Mouse (Mus musculus) kidney, adult 9 months (tissue): Measurements from ENCODE around the gene Gm17359.
"Not testable (repeated sequence)": the region's sequence is repeated elsewhere in the genome, so short reads cannot be mapped to it uniquely, and the experiment has no call there.

ENCODE experiments used
- DNase-seq: peaks from one replicate; pipeline ENCODE4 v3.0.0; 2022

Gm17359 gene

DNA sequence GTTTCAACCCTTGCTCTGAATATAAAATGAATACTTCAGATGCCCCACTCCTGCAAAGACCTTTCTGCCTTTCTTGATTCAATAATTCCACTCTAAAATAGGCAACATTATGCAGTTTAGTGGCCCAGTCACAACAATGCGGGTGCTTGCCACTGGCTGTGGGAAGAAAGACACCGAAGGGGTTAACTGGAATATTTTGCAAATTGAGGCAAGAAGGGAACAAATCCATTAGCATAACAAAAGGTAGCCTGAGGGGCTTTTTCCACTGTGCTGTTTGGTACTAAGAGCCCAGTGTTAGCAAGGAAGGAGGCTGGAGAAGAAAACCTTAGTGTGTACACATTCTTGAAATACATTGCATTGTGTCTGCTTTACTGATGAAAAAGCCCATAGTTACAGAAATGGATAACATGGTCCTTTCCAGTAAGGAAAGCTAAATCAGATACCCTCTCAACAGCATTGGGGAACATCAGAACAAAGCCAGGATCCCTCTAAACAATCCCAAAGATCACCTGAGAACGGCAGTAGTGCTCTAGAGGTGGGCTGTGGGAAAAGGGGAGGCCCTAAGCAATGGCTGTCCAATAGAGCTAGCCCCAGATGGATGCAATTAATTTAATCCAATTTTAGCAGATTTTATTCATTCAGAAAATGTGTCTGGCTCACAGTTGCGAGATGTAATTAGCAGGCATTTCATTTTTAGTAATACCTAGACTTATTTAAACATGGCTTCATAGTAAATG, 80.7 kb downstream of the Gm17359 start:
- no peak for DNase-seq

- DNase-seq, result no peak
Observed at GRCm38 (mm10) chr3:79418921-79419320, 82.5 kb downstream of the Gm17359 start.

GRCm38 (mm10) chr3:79425441-79425840, 89.0 kb downstream of the Gm17359 start:
- no peak for DNase-seq

DNA sequence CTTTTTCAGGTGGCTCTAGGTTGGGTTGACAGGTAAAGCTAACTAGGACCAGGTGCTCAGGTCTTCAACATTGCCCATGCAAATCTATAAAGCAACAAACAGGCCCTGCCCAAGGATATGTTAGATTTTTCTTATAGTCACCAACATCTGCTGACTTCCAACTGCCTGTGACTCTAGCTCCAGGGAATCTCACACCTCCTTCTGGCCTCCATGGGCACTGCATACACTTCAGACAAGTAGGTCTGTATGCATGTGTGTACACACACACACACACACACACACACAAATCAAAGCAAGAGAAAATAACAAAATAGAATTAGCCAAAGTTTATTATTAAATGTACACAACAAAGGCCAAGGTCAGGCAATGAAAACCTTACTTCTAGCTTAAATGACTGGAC, 97.1 kb downstream of the Gm17359 start:
- peak; percentile 56 for DNase-seq

DNA sequence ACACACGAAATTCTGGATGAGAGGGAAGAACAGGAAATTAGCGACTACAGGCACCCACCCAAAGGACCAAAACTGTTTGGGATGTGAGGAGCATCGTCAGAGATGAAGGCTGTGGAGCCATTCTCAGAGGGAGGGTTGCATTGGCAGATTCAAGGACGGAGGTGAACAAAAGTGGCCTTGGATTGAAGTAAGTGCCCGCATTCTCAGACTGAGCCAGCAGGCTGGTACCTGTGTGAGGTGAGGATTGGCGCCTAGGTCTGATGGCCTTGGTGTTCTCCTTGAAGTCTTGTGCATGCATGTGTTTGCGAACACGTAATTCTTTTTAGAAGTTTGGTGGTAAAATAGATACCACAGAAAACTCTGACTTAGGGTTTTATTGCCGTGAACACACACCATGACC, 98.0 kb downstream of the Gm17359 start:
- DNase-seq, result no peak

GRCm38 (mm10) chr3:79434985-79435384, 98.5 kb downstream of the Gm17359 start:
- DNase-seq, result no peak

DNA sequence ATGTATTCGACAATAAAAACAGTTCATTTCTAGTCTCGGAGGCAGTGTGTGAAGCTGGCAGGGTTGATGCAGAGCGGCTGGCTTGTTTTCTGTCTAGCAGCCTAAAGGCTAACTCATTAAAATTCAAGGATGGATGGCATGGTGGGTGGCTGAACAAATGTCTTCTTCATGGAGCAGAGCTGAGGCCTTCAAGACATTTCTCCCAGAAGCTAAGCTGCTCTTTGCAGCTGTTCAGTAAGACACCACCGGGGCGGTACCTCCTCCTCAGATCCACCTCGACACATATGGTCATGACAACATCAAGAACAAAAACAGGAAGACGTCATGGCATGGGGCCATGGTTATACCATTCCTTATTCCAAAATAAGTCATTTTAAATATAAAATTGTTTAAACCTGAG, 99.7 kb downstream of the Gm17359 start:
- DNase-seq, result no peak

DNA sequence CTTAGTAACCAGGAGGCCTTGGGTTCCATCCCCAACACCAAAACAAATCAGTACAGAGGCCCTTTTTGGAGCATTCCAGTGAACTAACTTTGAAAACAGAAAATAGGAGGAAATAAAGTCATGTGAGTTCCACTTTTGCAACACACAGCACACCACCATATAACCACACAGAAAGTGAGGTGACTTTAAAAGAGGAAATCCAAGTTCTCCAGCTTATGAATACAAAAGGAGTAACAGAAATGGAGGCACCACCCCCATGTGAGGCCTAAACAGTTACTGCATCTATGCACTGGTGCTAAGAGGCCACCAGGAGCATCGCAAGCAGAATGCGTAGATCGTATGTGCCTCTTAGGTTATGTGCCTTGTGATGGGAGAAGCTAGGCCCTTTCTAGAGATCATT, 101.8 kb downstream of the Gm17359 start:
- no peak for DNase-seq

- peak; percentile 76 for DNase-seq
Observed at GRCm38 (mm10) chr3:79440976-79441491, 104.6 kb downstream of the Gm17359 start.

GRCm38 (mm10) chr3:79443850-79444249, 107.4 kb downstream of the Gm17359 start:
- DNase-seq, result no peak

GRCm38 (mm10) chr3:79445041-79445440, 108.6 kb downstream of the Gm17359 start:
- DNase-seq, result no peak

DNA sequence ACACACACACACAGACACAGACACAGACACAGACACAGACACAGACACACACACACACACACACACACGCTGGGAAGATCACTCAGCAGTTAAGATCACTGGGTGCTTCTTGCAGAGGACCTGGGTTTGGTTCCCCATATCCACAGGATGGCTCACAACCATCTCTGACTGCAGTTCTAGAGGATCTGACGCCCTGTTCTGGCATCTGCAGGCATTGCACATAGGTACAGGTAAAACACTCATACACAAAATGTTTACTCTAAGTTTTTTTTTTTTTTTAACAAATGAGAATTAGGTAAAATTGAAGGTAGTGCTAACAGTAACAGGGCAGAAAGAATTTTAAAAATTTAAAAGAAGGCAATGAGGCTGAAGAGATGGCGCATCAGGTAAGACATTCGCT, 109.7 kb downstream of the Gm17359 start:
- DNase-seq, result no peak

DNA sequence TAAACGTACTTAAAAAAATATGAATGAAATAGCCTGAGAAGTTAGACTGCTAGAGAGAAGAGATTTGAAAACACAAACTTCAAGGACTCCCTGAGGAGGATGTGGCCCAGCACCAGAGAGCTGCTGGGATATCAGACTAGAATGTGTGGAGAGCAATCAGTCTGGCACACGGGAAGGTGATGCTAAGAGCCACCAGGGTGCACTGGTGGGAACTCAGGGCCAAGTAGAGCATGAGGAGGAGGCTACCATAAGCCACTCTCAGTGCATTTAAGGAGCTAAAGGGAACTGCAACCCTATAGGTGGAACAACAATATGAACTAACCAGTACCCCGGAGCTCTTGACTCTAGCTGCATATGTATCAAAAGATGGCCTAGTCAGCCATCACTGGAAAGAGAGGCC, 110.2 kb downstream of the Gm17359 start:
- not testable (repeated sequence) for DNase-seq

GRCm38 (mm10) chr3:79448421-79448820, 112.0 kb downstream of the Gm17359 start:
- no peak for DNase-seq

GRCm38 (mm10) chr3:79449361-79449760, 112.9 kb downstream of the Gm17359 start:
- DNase-seq, result no peak

- no peak for DNase-seq
Observed at GRCm38 (mm10) chr3:79452696-79453263, 116.3 kb downstream of the Gm17359 start.

GRCm38 (mm10) chr3:79455761-79456160, 119.3 kb downstream of the Gm17359 start:
- no peak for DNase-seq

DNA sequence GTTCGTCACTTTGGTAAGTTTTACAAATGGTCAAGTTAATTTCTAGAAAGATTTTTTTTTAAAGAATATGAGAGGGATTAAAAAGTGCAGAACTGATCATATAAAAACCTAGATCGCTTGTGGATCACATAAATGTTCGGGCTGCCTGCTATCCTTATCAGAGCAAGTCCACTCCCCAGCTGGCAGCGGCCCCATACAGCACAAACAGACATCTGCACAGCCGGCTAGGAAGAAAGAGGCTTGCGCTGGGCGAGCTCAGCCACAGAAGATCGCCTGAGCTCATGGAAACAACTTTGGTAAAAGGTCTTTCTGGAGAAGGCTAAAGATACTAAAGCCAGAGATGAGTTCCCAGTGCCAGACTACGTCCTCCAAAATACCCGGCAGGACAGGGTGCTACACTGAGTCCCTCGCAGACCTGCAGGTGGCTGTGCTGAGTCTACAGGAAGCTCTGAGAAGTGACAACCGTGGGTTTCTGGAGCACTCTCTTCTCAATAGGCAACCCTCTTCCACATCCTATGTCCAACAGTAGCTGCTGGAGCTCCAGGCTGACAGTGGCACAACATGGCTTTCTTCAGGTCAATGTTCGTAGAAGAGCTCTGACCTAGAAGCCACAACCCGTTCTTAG, 122.3 kb downstream of the Gm17359 start:
- no peak for DNase-seq

- DNase-seq, result no peak
Observed at GRCm38 (mm10) chr3:79469440-79469839, 133.0 kb downstream of the Gm17359 start.

- no peak for DNase-seq
Observed at GRCm38 (mm10) chr3:79472362-79472761, 135.9 kb downstream of the Gm17359 start.

DNA sequence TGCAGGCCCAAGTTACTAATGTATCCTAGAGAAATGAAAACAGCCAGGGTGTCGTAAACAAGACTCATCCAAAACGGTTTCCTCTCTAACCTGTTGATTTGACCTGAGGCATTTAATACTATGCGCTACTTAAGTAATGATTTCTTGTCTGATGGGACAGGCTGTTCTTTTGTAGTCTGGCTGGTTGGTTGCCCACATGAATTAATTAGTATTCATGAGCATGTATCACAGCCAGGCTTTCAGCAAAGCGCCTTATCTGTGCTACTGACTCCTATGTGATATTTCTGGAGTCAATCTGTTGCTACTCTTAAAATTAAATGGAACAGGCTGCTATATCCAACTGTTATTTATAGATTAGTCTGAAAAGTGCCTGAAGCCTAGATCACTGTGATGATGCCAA, 138.4 kb downstream of the Gm17359 start:
- no peak for DNase-seq

GRCm38 (mm10) chr3:79475980-79476379, 139.5 kb downstream of the Gm17359 start:
- no peak for DNase-seq

DNA sequence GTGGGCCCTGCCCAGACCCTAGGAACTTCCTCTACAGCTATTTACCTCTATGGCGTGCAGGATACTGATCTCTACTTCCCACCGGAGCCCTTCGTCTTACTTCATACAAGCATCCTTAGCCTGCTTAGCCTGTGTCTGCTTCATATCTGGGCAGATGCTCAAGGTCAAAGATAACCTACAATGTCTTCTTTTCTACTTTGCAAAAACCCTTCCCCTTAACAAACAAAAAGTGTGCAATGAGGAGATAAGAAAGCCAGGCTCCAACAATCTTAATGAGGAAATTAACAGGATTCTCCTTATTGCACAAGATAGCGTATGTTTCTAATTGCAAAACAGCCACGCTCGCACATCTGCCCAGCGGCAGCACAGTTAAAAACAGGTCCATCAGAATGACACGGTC, 141.9 kb downstream of the Gm17359 start:
- DNase-seq, result no peak

DNA sequence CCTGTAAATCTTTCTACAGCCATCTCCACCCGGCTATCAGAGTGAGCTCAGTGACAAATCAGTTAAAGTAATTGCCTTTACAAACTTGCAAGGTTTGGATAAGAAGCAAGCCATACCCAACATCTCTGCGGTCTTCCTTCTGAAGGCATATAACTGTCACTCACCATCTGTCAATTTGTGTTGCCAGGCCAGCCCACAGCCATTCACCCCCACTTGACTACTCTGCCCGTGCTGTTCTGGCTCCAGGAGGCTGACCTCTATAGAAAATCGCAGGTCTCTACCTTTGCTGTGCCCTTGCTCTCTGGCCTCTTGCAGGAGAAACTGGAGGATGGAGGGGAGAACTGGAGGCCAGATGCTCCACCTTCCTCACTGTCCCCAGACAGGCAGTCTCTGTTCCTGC, 142.4 kb downstream of the Gm17359 start:
- no peak for DNase-seq
